Mouse (Mus musculus): ENCODE measurements around the gene Idh2.
"Not testable (repeated sequence)": the region's sequence is repeated elsewhere in the genome, so short reads cannot be mapped to it uniquely, and the experiment has no call there.

The Idh2 gene

GRCm38 (mm10) chr7:80115224-80115590, at the start of gene Idh2:
TSS of gene Idh2 (minus strand) at chr7:80115392.
- peak; percentile 90 for DNase-seq (ENCODE audit: low spot score)

DNA sequence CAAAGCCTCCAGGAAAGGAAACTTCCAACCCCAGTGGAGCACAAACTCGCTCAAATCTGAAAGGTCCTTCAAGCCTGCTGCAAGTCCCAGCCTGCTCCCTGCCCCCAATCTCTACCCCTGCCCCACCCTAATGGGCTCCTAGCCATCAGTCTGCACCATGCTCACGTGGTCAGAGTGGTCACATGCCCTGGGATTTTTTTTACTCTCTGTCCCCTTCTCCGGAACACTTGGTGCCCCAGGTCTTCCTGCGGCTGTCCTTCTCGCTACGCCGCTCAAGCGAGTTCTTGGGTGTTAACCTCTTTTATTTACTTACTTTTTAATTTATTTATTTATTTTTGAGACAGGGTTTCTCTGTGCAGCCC, 45.7 kb upstream of the Idh2 start:
- peak; percentile 29 for DNase-seq (ENCODE audit: low spot score)

DNA sequence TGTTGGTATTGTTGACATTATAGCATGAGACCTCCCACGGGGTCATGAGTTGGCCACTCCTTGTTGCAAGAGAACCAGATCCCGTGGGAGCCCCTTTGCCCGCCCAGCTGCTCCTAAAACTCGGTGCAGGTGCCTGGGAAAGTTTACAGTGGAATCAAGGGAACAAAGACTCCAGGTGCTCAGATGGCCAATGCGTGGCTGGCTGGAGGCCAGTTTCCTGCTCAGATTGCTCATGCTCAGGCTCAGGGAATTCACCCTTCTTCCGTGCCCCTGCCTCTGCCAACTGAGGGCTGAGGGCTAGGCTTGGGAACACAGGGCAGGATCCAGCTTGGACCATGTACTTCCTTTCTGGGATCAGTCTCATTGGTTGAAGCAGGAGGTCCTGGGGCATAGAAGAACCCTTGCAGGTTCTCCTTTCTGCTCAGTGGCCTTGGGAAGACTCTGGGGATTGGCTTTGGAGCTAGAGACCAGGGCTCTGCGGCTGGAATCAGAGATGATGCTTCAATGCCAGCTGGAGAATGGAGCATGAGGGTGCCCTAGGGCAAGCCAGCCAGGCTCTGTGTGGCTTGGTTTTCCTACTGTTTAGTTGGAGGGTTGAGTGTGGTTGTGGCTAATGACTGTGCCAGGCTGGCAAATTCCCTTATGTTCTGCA, 45.2 kb upstream of the Idh2 start:
- no peak for DNase-seq (ENCODE audit: low spot score)

DNA sequence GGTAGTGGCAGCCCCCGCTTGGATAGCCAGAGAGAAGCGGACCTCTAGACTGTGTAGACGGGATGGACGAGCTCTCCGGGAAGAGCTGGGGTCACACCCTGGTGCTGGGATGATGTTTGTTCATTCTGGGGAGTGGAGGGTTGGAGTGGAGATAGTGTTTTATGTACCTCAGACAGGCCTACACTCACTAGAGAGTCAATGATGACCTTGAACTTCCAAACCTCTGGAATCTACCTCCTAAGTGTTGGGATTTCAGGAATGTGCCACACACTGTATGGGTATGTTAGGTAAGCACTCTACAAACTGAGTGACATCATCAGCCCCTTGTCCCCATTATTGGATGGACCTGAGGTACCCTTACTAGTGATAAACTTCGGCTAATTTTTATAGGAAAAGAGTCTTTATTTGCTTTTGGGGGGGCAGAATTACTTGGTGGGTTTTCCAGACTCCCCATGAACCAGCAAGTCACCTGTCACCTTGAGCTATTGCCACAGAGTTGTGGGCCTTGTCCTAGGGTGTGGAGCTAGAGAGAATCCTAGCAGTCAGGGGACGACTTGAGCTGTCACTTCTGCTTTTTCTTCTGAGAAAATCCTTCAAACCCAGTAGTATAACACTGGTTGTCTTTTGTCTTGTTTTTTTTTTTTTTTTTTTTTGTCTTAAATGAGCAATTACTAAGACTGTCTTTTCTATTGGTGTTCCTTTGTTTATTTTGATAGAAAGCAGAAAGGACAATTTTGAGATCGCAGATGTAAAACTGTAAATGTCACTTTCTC, 43.5 kb upstream of the Idh2 start:
- no peak for DNase-seq (ENCODE audit: low spot score)

GRCm38 (mm10) chr7:80156711-80157227, 41.6 kb upstream of the Idh2 start:
- DNase-seq (ENCODE audit: low spot score), result peak; percentile 43

- DNase-seq (ENCODE audit: low spot score), result no peak
Measured at GRCm38 (mm10) chr7:80154689-80155088, 39.5 kb upstream of the Idh2 start.

GRCm38 (mm10) chr7:80152756-80153155, 37.6 kb upstream of the Idh2 start:
- no peak for DNase-seq (ENCODE audit: low spot score)

DNA sequence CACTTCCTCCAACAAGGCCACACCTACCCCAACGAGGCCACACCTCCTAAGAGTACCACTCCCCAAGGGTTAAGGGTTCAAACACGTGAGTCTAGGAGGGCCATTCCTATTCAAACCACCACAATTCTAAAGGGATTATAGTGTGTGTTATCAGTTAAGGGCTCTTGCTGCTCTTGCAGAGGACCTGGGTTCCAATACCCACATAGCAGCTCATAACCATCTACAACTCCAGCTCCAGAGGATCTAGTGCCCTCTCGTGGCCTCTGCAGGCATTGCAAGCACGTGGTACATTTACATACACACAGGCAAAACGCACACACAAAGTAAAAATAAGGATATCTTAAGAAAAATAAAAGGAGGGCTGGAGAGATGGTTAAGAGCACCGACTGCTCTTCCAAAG, 37.0 kb upstream of the Idh2 start:
- no peak for DNase-seq (ENCODE audit: low spot score)

DNA sequence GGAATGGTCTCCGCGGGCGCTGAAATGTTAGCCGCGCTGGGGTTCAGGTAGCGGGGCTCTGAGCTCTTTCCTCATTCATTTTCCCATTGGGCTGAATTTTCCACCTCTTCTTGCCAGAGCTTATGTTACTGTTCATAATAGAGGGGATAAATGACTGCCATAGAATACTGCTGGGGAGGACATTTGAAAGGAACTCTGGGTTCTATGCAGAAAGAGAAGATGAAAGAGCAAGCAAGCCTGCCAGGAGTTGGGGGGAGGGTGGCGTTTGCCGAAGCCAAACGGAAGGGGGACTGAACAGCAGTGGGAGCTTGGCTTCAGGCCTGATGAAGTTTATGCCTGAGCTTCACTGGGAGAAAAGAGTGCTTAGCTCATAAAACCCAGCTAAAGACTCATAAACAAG, 34.2 kb upstream of the Idh2 start:
- peak; percentile 69 for DNase-seq (ENCODE audit: low spot score)

- no peak for DNase-seq (ENCODE audit: low spot score)
Measured at GRCm38 (mm10) chr7:80146077-80146476, 30.9 kb upstream of the Idh2 start.

GRCm38 (mm10) chr7:80144695-80145094, 29.5 kb upstream of the Idh2 start:
- DNase-seq (ENCODE audit: low spot score), result no peak

- peak; percentile 83 for DNase-seq (ENCODE audit: low spot score)
Measured at GRCm38 (mm10) chr7:80143331-80144273, 28.4 kb upstream of the Idh2 start.

- peak; percentile 69 for DNase-seq (ENCODE audit: low spot score)
Measured at GRCm38 (mm10) chr7:80140815-80141214, 25.6 kb upstream of the Idh2 start.

DNA sequence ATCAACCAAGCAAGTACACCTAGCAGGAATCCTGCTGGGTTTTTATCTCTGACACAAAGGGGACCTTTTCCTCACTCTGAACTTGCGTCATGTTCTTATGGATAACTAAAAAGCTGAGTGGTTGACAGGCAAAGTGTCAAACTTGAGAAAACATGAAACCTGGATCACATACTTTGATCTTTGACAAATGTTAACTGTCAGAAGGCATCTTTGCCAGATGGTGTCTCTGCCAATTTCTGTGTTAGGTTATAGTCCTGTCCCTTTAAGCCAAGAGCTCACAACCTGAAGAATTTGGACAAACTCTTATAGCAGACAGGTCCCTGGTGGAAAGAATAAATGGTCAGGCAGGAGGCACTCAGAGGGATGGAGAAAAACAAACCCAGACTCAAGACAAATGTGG, 23.2 kb upstream of the Idh2 start:
- DNase-seq (ENCODE audit: low spot score), result no peak

GRCm38 (mm10) chr7:80135173-80135532, 20.0 kb upstream of the Idh2 start:
- DNase-seq (ENCODE audit: low spot score), result no peak

- peak; percentile 78 for DNase-seq (ENCODE audit: low spot score)
Measured at GRCm38 (mm10) chr7:80134454-80135172, 19.4 kb upstream of the Idh2 start.

GRCm38 (mm10) chr7:80132541-80132940, 17.3 kb upstream of the Idh2 start:
- no peak for DNase-seq (ENCODE audit: low spot score)

DNA sequence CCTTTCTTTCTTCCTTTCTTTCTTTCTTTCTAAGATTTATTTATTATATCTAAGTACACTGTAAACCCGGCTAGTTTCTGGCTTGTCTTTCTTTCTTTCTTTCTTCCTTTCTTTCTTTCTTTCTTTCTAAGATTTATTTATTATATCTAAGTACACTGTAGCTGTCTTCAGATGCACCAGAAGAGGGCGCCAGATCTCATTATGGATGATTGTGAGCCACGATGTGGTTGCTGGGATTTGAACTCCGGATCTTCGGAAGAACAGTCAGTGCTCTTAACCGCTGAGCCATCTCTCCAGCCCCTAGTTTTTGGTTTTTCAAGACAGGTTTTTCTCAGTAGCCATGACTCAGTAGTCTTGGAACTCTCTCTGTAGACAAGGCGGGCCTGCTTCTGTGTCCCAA, 16.1 kb upstream of the Idh2 start:
- DNase-seq (ENCODE audit: low spot score), result not testable (repeated sequence)

DNA sequence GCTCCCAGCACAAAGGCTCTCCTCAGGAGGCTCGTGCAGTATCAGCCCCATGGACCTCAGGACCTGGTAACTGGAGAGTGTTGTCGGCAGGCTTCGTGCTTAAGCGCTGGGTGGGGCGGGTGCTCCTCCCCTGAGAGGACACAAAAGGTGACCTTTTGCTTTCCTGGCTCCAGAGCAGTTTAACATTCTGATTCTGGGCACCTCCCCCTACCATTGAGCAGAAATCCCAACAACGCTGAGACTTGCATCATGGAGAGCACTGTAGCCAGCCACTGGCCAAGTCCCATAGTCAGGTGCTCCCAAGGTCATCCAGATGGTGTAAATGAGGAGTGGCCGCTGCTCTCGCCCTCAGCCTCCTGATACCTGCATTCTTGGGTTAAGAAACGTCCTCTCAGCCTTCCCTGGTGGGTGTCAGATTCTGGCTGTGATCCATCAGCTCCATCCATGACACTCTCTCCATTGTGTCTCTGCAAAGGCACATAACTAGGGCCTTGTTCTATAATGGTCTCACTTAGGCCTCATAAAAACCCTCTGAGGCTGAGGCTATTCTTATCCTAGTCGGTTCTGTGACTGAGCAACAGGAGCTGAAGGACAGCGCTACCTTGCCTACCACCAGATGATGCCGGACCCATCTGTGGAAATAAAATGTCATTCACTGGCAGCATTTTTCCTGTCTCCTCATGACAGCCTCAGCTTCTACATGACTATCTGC, 15.3 kb upstream of the Idh2 start:
- DNase-seq (ENCODE audit: low spot score), result no peak

GRCm38 (mm10) chr7:80129278-80129677, 14.1 kb upstream of the Idh2 start:
- no peak for DNase-seq (ENCODE audit: low spot score)

DNA sequence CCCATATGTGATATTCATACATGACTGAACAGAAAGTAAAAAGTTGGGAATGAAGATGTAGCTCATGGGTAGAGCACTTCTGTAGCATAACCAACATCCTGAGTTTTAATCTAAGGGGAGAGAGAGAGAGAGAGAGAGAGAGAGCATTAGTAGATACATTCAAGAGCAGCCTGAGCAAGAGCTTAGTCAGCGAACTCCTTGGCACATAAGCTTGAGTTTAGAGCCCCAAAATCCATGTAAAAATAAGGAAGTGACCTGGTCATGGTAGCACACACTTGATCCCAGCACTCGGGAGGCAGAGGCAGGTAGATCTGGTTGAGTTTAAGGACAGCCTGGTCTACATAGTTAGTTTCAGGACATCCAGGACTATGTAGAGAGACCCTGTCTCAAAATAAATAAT, 8.5 kb upstream of the Idh2 start:
- DNase-seq (ENCODE audit: low spot score), result no peak
